Mouse (Mus musculus) left cerebral cortex, postnatal 36 days (tissue): ENCODE results near the gene Ttc9b. TPM values are rescaled to one million over a fixed set of nuclear protein-coding genes. Genes with fewer than 3 reads are reported as not detected.
A peak's percentile ranks its signal among the peaks of the same experiment; 100 is the strongest.

Experiments
- DNase-seq, 2 experiments: peaks; one replicate each; pipeline ENCODE4 v3.0.0; 2021 to 2022; ENCODE audit warnings: low spot score in 2 of 2, mixed read lengths in 1 of 2
- intact Hi-C: fragments of 180-260 bp; cut with DNase I; formaldehyde crosslinking; loops from one replicate; pipeline ENCODE4 v1.15.1; 2025
- total RNA-seq, 2 experiments: library from RNA; stranded (reverse); gene quantifications; 2 replicates each; pipeline ENCODE4 v1.2.3; 2021

The Ttc9b gene
- total RNA-seq, 2 experiments from 2014 or later, result 113 to 155 TPM

- intact Hi-C loops, result no loop called here
- DNase-seq, result no peak
Observed at GRCm38 (mm10) chr7:27683218-27683617, 29.5 kb downstream of the Ttc9b start.

- DNase-seq, result no peak
- intact Hi-C loops, result loop anchor here (1.0 to 5.0 kb wide), 3 partner anchors 34 to 94 kb away; partner anchors contain the start of gene Akt2
Observed at GRCm38 (mm10) chr7:27685220-27685619, 31.5 kb downstream of the Ttc9b start.

- intact Hi-C loops, result loop anchor here (1.0 to 5.0 kb wide), 3 partner anchors 34 to 95 kb away; partner anchors contain the start of gene Akt2
Observed at GRCm38 (mm10) chr7:27685681-27686080, 32.0 kb downstream of the Ttc9b start.

GRCm38 (mm10) chr7:27687043-27687442, 33.3 kb downstream of the Ttc9b start:
- no peak for DNase-seq
- intact Hi-C loops, result loop anchor here (5.0 kb wide), 1 partner anchor 40 kb away; no protein-coding TSS in a partner anchor

More at GRCm38 (mm10) chr7:27685681-27686080, 32.0 kb downstream of the Ttc9b start:
- no peak for DNase-seq

GRCm38 (mm10) chr7:27687836-27688235, 34.1 kb downstream of the Ttc9b start:
- DNase-seq, result no peak
- intact Hi-C loops, result loop anchor here (5.0 kb wide), 1 partner anchor 39 kb away; no protein-coding TSS in a partner anchor

GRCm38 (mm10) chr7:27688246-27688788, 34.6 kb downstream of the Ttc9b start:
- no peak for DNase-seq
- intact Hi-C loops, result loop anchor here (5.0 kb wide), 1 partner anchor 39 kb away; no protein-coding TSS in a partner anchor

GRCm38 (mm10) chr7:27688815-27689612, 35.3 kb downstream of the Ttc9b start, which contains the start of gene Zfp607b:
Gene Zfp607b, plus strand, starts transcription at chr7:27689340.
- intact Hi-C loops, result loop anchor here (5.0 kb wide), 1 partner anchor 38 kb away; no protein-coding TSS in a partner anchor
- DNase-seq, result peak; percentile 92 to 93

- no peak for DNase-seq
- intact Hi-C loops, result no loop called here
Observed at GRCm38 (mm10) chr7:27691076-27691475, 37.4 kb downstream of the Ttc9b start.

- no peak for DNase-seq
- intact Hi-C loops, result no loop called here
Observed at GRCm38 (mm10) chr7:27696711-27697110, 43.0 kb downstream of the Ttc9b start.

Other genes starting within 250 kb of the Ttc9b start
- 100 to 1,000 TPM; 124 to 166 TPM for gene Sptbn4, start 206.2 kb upstream of the Ttc9b start, total RNA-seq
- gene Blvrb, start 205.9 kb upstream of the Ttc9b start, total RNA-seq, result 10 to 100 TPM; 17.0 to 18.0 TPM
- gene Sertad3, start 180.1 kb upstream of the Ttc9b start, total RNA-seq, result 1 to 10 TPM; 2.7 to 2.8 TPM
- gene Sertad1, start 167.0 kb upstream of the Ttc9b start, total RNA-seq, result 10 to 100 TPM; 17.2 to 20.0 TPM
- gene Prx, start 154.6 kb upstream of the Ttc9b start, total RNA-seq, result under 1 TPM; 0.25 to 0.48 TPM
- under 1 TPM in 1 of 2 experiments, not detected in 1; 0.22 TPM for gene Hipk4, start 130.6 kb upstream of the Ttc9b start, total RNA-seq
- gene Pld3, start 100.7 kb upstream of the Ttc9b start, total RNA-seq, result 100 to 1,000 TPM; 818 to 936 TPM
- 10 to 100 TPM; 29.4 to 31.1 TPM for gene 2310022A10Rik, start 100.7 kb upstream of the Ttc9b start, total RNA-seq
- 100 to 1,000 TPM; 113 to 124 TPM for gene Akt2, start 62.4 kb upstream of the Ttc9b start, total RNA-seq
- 100 to 1,000 TPM; 213 to 246 TPM for gene Map3k10, start 20.7 kb downstream of the Ttc9b start, total RNA-seq
- gene Zfp607b, start 35.4 kb downstream of the Ttc9b start, total RNA-seq, result 10 to 100 TPM in 1 of 2 experiments, 1 to 10 TPM in 1; 8.1 to 10.7 TPM
- gene Zfp60, start 77.5 kb downstream of the Ttc9b start, total RNA-seq, result 10 to 100 TPM; 33.6 to 36.7 TPM
- gene Zfp626, start 153.3 kb downstream of the Ttc9b start, total RNA-seq, result 10 to 100 TPM in 1 of 2 experiments, 1 to 10 TPM in 1; 8.8 to 10.4 TPM
- gene Zfp59, start 184.7 kb downstream of the Ttc9b start, total RNA-seq, result 1 to 10 TPM; 5.2 TPM
- gene Zfp607a, start 203.6 kb downstream of the Ttc9b start, total RNA-seq, result 1 to 10 TPM; 1.7 to 2.2 TPM